Mouse (Mus musculus) retina, embryonic 14.5 days (tissue): ENCODE results near the gene Olfr57.
"Not testable (repeated sequence)": the region's sequence is repeated elsewhere in the genome, so short reads cannot be mapped to it uniquely, and the experiment has no call there.

Experiments
- DNase-seq: peaks from one replicate; pipeline ENCODE4 v3.0.0-alpha.2; 2015; ENCODE audit warnings: low spot score

Olfr57 gene

DNA sequence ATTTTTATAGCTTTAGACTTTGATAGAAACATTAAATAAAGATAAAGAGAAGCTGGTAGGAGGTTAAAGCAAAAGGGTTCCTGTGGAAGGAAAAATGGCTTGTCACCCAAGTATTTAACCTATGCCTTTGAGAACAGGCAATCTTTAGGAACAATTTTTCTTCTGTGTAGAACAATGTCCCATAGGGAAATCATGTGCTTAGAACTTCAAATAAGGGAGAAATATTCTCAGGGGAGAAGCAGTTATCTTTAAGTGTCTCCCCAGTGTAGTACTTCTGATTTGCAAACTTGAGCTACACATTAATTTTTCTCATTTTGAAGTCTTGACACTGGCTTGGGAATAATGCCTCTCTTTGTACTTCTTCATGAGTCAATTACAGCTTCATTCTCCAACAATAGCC is at the start of gene Olfr57:
TSS of gene Olfr57 (plus strand) at position 301 of the 400 bp plus-strand sequence.
- DNase-seq, result no peak

DNA sequence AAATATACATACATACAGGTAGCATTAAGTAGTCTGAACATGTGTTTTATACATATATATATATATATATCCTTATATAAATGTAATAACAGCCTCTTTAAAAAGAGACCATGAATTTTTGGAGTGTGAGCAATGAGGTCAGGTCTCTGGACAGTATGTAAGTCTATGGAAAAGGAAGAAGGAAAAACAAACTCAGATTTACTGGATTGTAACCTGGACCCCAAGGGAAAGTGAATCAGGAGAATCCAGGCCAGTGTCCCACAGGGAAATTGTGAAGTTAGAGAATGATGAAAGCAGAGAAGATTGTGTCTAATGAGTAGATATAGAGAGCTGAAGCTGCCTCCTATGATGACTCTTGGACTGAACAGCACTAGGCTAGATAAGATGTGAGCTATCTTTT is 47.8 kb upstream of the Olfr57 start, which contains the start of gene Olfr1352:
TSS of gene Olfr1352 (plus strand) at position 301 of the 400 bp plus-strand sequence.
- no peak for DNase-seq

DNA sequence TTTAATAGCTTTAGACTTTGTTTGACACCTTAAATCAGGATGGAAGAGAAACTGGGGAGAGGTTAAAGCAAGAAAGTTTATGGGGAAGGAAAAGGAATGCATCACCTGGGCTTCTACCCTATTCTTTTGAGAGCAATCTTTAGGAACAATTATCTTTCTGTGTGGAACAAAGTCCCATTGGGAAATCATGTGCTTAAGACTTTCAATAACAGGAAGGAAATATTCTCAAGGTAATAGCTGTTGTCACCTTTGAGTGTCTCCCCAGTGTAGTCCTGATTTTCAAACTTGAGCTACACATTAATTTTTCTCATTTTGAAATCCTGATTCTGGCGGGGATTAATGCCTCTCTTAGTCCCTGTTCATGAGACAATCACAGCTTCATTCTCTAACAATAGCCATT is 16.4 kb upstream of the Olfr57 start, which contains the start of gene Olfr1351:
TSS of gene Olfr1351 (plus strand) at position 301 of the 400 bp plus-strand sequence.
- no peak for DNase-seq

DNA sequence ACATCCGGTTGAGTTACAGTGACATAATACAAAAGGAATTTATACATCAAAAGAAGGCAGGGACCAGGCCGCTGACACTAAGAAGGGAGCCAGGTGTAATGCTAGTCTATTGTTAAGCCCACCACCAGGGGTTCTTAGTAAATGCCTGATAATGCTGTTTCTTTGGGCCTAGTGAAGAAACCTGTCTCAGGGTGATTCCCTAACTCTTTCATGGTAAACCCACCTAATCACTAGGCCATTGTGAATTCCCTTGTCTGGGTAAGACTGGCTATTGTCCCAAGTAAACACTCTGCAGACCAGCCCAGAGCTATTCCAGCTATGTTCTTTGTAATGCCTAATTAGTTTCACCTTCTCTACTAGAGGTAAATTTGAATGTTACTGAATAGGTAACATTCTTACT is 13.9 kb downstream of the Olfr57 start:
- DNase-seq, result not testable (repeated sequence)

DNA sequence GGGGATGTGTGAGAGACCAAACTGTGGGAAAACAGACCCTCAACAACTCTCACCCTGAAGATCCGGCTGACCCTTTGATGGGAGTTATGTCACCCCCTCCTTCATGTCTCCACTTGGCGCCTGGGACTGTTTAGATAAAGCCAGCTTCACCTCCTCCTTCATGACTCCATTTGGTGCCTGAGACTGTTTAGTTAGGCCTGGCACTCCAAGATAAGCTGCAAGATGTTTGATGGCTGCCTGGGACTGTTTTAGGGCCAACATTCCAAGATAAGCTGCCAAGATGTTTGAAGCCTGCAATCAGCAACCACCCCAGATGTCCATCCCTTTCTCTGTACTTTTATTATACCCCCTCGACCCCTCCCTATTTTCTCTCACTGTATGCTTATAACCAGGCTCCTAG is 28.8 kb downstream of the Olfr57 start:
- DNase-seq, result not testable (repeated sequence)
